Mouse (Mus musculus): ENCODE results near the gene Sergef. TPM values are rescaled to one million over a fixed set of nuclear protein-coding genes. Genes with fewer than 3 reads are reported as not detected.

The Sergef gene
- total and polyA plus RNA-seq, 3 experiments, result 10.9 to 36.2 (median 13.0) TPM

- peaks cover 14% of the 10 kb centered on the region for H3K27me3 ChIP-seq (ENCODE audit: insufficient read depth, low read length)
- H3K4me3 ChIP-seq (ENCODE audit: low read depth, low read length), result no peak overlapping the region
- ATAC-seq (ENCODE audit: extremely low read depth, insufficient number of reproducible peaks, low FRiP score, poor library complexity, severe bottlenecking), result no peak
- no peaks in the 10 kb centered on the region for H3K36me3 ChIP-seq (replicated peaks)
- TF ChIP-seq GATA1 (IDR thresholded peaks at IDR 0.05; ENCODE audit: borderline replicate concordance, low read length) (no peak), GATA2 (IDR thresholded peaks at IDR 0.05; ENCODE audit: borderline replicate concordance, low read depth, low read length) (no peak), TAL1 (conservative IDR thresholded peaks at IDR 0.05; ENCODE audit: low read depth, low read length) (no peak), CTCF (IDR thresholded peaks at IDR 0.05; ENCODE audit: low read depth, low read length) (no peak), POLR2AphosphoS5 (IDR thresholded peaks at IDR 0.05; ENCODE audit: insufficient replicate concordance, low read depth, low read length) (no peak)
- H3K9me3 ChIP-seq (replicated peaks), result no peaks in the 10 kb centered on the region
- DNase-seq (ENCODE audit: low spot score), result no peak
- H3K4me1 ChIP-seq (ENCODE audit: insufficient read depth, low read depth, low read length), result no peaks in the 10 kb centered on the region
These were observed 222.1 kb downstream of the Sergef start for GRCm38 (mm10) chr7:46417467-46417866.

DNA sequence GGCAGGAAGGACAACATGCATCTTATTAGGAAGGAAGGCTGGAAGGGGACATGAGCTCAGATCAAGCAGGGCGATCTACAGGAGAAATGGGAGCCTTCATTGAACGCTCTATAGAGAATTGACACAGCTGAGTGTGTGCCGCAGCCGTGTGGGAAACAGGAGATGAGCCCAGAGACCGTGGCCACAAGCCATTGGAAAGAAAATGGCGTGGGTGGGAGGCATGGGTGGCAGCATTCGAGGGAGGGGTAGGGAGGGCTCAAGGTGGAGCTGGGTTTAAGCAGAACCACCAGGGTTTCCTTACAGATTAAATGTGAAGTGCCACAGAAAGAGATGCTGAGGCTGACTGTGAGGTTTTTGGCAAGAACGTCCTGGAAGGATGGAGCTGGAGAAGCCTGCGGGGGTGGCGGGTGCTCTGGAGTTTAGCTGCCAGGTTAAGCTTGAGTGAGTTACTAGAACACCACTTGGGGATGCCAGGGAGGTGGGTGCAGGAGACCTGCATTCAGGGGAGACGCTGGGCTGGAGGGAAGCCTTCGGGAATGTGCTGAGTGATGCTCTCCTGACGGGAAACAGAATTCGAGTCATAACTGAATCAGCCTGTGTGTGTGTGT, 223.7 kb downstream of the Sergef start:
- ATAC-seq (ENCODE audit: extremely low read depth, insufficient number of reproducible peaks, low FRiP score, poor library complexity, severe bottlenecking) (no peak), DNase-seq (ENCODE audit: low spot score) (no peak)
- H3K4me1 ChIP-seq (ENCODE audit: insufficient read depth, low read depth, low read length), result no peaks in the 10 kb centered on the region
- H3K27me3 ChIP-seq (ENCODE audit: insufficient read depth, low read length), result peaks cover 14% of the 10 kb centered on the region
- no peak overlapping the region for H3K4me3 ChIP-seq (ENCODE audit: low read depth, low read length)
- H3K36me3 ChIP-seq (replicated peaks), result no peaks in the 10 kb centered on the region
- TF ChIP-seq CTCF (IDR thresholded peaks at IDR 0.05; ENCODE audit: low read depth, low read length) (no peak), GATA1 (IDR thresholded peaks at IDR 0.05; ENCODE audit: borderline replicate concordance, low read length) (no peak), GATA2 (IDR thresholded peaks at IDR 0.05; ENCODE audit: borderline replicate concordance, low read depth, low read length) (no peak), TAL1 (conservative IDR thresholded peaks at IDR 0.05; ENCODE audit: low read depth, low read length) (no peak), POLR2AphosphoS5 (IDR thresholded peaks at IDR 0.05; ENCODE audit: insufficient replicate concordance, low read depth, low read length) (no peak)
- no peaks in the 10 kb centered on the region for H3K9me3 ChIP-seq (replicated peaks)

- Histone ChIP-seq H3K36me3 (replicated peaks) (no peaks in the 10 kb centered on the region), H3K4me1 (ENCODE audit: insufficient read depth, low read depth, low read length) (no peaks in the 10 kb centered on the region), H3K27me3 (ENCODE audit: insufficient read depth, low read length) (peaks cover 5% of the 10 kb centered on the region; the same call in 1 of the 2 replicates), H3K4me3 (ENCODE audit: low read depth, low read length) (no peak overlapping the region), H3K9me3 (replicated peaks) (no peaks in the 10 kb centered on the region)
- no peak for DNase-seq (ENCODE audit: low spot score)
- no peak for ATAC-seq (ENCODE audit: extremely low read depth, insufficient number of reproducible peaks, low FRiP score, poor library complexity, severe bottlenecking)
- TF ChIP-seq POLR2AphosphoS5 (IDR thresholded peaks at IDR 0.05; ENCODE audit: insufficient replicate concordance, low read depth, low read length) (no peak), CTCF (IDR thresholded peaks at IDR 0.05; ENCODE audit: low read depth, low read length) (no peak), GATA1 (IDR thresholded peaks at IDR 0.05; ENCODE audit: borderline replicate concordance, low read length) (no peak), TAL1 (conservative IDR thresholded peaks at IDR 0.05; ENCODE audit: low read depth, low read length) (no peak), GATA2 (IDR thresholded peaks at IDR 0.05; ENCODE audit: borderline replicate concordance, low read depth, low read length) (no peak)
These were observed 225.5 kb downstream of the Sergef start for GRCm38 (mm10) chr7:46413959-46414725.

DNA sequence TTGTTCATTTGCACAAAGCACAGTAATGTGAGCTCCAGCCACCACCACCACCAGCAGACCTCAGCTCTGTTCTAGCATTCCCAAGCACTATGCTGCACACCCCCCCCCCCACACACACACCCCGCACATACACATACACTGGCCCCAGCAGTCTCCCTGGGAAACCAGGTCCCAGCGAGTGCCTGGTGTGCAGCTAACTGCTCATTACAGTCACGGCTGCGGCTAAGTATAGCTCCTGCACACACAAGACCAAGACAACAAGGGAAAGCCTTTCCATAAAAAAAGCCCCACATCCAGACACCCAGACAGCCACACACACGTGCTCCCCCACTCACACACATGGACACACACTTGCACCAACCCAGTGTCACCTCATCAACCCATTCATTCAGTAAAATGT, 226.8 kb downstream of the Sergef start:
- no peaks in the 10 kb centered on the region; the same call in 1 of the 2 replicates for H3K27me3 ChIP-seq (ENCODE audit: insufficient read depth, low read length)
- no peak overlapping the region for H3K4me3 ChIP-seq (ENCODE audit: low read depth, low read length)
- ATAC-seq (ENCODE audit: extremely low read depth, insufficient number of reproducible peaks, low FRiP score, poor library complexity, severe bottlenecking) (no peak), DNase-seq (ENCODE audit: low spot score) (no peak)
- TF ChIP-seq GATA2 (IDR thresholded peaks at IDR 0.05; ENCODE audit: borderline replicate concordance, low read depth, low read length) (no peak), POLR2AphosphoS5 (IDR thresholded peaks at IDR 0.05; ENCODE audit: insufficient replicate concordance, low read depth, low read length) (no peak), CTCF (IDR thresholded peaks at IDR 0.05; ENCODE audit: low read depth, low read length) (no peak), TAL1 (conservative IDR thresholded peaks at IDR 0.05; ENCODE audit: low read depth, low read length) (no peak), GATA1 (IDR thresholded peaks at IDR 0.05; ENCODE audit: borderline replicate concordance, low read length) (no peak)
- no peaks in the 10 kb centered on the region for H3K4me1 ChIP-seq (ENCODE audit: insufficient read depth, low read depth, low read length)
- H3K9me3 ChIP-seq (replicated peaks), result no peaks in the 10 kb centered on the region
- no peaks in the 10 kb centered on the region for H3K36me3 ChIP-seq (replicated peaks)

DNA sequence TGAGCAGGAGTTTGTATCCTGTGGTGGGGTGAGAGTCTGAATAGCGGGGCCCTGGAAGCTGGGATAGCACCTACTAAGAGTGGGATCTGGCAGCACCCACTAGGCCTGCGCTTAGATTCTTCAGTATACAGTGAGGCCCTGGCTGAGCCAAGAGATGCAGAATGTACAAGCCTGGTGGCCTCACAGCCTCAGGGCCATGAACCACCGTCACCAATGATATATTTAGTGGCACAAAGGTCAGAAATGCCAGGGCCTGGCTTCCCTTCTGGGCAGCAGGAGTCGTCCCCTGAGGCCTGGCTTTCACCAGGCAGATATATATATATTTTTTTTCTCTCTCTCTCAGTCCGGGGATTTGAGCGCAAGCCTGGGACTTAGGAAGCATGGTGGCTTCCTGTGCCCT, 228.9 kb downstream of the Sergef start:
- Histone ChIP-seq H3K36me3 (replicated peaks) (no peaks in the 10 kb centered on the region), H3K9me3 (replicated peaks) (no peaks in the 10 kb centered on the region)

DNA sequence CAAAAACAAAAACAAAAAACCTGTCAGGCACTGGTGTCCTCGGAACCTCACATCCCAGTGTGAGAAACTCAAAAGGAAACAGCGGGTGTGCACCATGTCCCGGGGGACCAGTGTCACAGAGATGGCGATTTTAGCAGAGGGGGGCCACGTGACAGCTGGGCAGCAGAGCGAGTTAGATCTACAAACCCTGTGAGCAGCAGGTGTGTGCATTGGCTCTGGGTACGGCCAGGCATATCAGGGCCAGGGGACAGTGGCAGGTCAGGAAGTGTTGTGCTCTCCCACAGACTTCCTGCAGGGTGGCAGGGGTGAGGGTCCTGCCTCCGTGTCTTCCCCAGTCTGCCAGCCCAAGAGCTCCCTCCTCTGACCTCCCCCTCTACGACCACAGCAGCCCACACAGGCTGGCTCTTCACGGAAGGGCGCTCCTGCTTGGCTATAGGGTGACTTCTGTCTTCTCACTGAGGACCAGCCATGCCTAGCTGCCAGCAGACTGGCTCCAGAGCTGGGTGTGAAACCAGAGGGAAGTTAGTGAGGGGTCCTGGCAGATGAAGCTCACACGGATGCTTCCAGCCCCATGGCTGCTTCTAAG, 230.3 kb downstream of the Sergef start:
- no peak for TF ChIP-seq GATA2 (IDR thresholded peaks at IDR 0.05; ENCODE audit: borderline replicate concordance, low read depth, low read length)
- no peak for TF ChIP-seq POLR2AphosphoS5 (IDR thresholded peaks at IDR 0.05; ENCODE audit: insufficient replicate concordance, low read depth, low read length)
- TF ChIP-seq GATA1 (IDR thresholded peaks at IDR 0.05; ENCODE audit: borderline replicate concordance, low read length), result no peak
- no peak for TF ChIP-seq TAL1 (conservative IDR thresholded peaks at IDR 0.05; ENCODE audit: low read depth, low read length)
- Histone ChIP-seq H3K4me1 (ENCODE audit: insufficient read depth, low read depth, low read length) (no peaks in the 10 kb centered on the region), H3K36me3 (replicated peaks) (no peaks in the 10 kb centered on the region), H3K4me3 (ENCODE audit: low read depth, low read length) (no peak overlapping the region), H3K27me3 (ENCODE audit: insufficient read depth, low read length) (peaks cover 3% of the 10 kb centered on the region; the same call in 1 of the 2 replicates), H3K9me3 (replicated peaks) (no peaks in the 10 kb centered on the region)
- DNase-seq (ENCODE audit: low spot score) (no peak), ATAC-seq (ENCODE audit: extremely low read depth, insufficient number of reproducible peaks, low FRiP score, poor library complexity, severe bottlenecking) (no peak)

More for the DNA sequence above, 228.9 kb downstream of the Sergef start:
- TF ChIP-seq TAL1 (conservative IDR thresholded peaks at IDR 0.05; ENCODE audit: low read depth, low read length) (no peak), GATA2 (IDR thresholded peaks at IDR 0.05; ENCODE audit: borderline replicate concordance, low read depth, low read length) (no peak), CTCF (IDR thresholded peaks at IDR 0.05; ENCODE audit: low read depth, low read length) (no peak), GATA1 (IDR thresholded peaks at IDR 0.05; ENCODE audit: borderline replicate concordance, low read length) (no peak), POLR2AphosphoS5 (IDR thresholded peaks at IDR 0.05; ENCODE audit: insufficient replicate concordance, low read depth, low read length) (no peak)
- no peak for ATAC-seq (ENCODE audit: extremely low read depth, insufficient number of reproducible peaks, low FRiP score, poor library complexity, severe bottlenecking)
- Histone ChIP-seq H3K4me3 (ENCODE audit: low read depth, low read length) (no peak overlapping the region), H3K27me3 (ENCODE audit: insufficient read depth, low read length) (no peaks in the 10 kb centered on the region; the same call in 1 of the 2 replicates), H3K4me1 (ENCODE audit: insufficient read depth, low read depth, low read length) (no peaks in the 10 kb centered on the region)
- DNase-seq (ENCODE audit: low spot score), result no peak

All from G1E (cell line).